Mouse (Mus musculus) heart, adult 2 months (tissue): ENCODE measurements around the gene Meox2. TPM values are rescaled to one million over a fixed set of nuclear protein-coding genes. Genes with fewer than 3 reads are reported as not detected.
A peak's percentile ranks its signal among the peaks of the same experiment; 100 is the strongest.
"Not testable (repeated sequence)": the region's sequence is repeated elsewhere in the genome, so short reads cannot be mapped to it uniquely, and the experiment has no call there.

Experiments
- DNase-seq, 2 experiments: peaks; one replicate each; pipeline ENCODE4 v3.0.0; 2021
- H3K27ac ChIP-seq: fragments of 200-600 bp; 2 replicates; pipeline ENCODE4 v1.8.1; 2022
- H3K27me3 ChIP-seq: fragments of 200-500 bp; 2 replicates; pipeline ENCODE4 v1.6.1; 2012; ENCODE audit warnings: mild to moderate bottlenecking, low read length, inconsistent platforms, mixed read lengths; ENCODE audit not compliant: control insufficient read depth, insufficient read depth
- H3K36me3 ChIP-seq: fragments of 200-500 bp; 2 replicates; pipeline ENCODE4 v1.6.1; 2012; ENCODE audit warnings: low read length, inconsistent platforms; ENCODE audit not compliant: control insufficient read depth, insufficient read depth
- H3K4me1 ChIP-seq: fragments of 200-500 bp; 2 replicates; pipeline ENCODE4 v1.6.1; 2011; ENCODE audit warnings: low read length; ENCODE audit not compliant: control insufficient read depth, insufficient read depth
- H3K4me3 ChIP-seq: fragments of 200-600 bp; 2 replicates; pipeline ENCODE4 v1.8.1; 2022
- H3K79me2 ChIP-seq: fragments of 200-500 bp; replicated peaks from 2 replicates; pipeline ENCODE4 v1.6.1; 2012; ENCODE audit warnings: mild to moderate bottlenecking, inconsistent platforms, low read length, moderate library complexity, mixed read lengths; ENCODE audit not compliant: control insufficient read depth, insufficient read depth
- H3K9ac ChIP-seq: fragments of 200-500 bp; 2 replicates; pipeline ENCODE4 v1.6.1; 2012; ENCODE audit warnings: low read depth, mild to moderate bottlenecking, control low read depth, inconsistent platforms, low read length, mixed read lengths
- CTCF ChIP-seq: fragments of 200-600 bp; IDR thresholded peaks from 2 replicates; pipeline ENCODE4 v1.8.1; 2022; ENCODE audit warnings: antibody characterized with exemption, mild to moderate bottlenecking, moderate library complexity
- EP300 ChIP-seq: fragments of 200-500 bp; IDR thresholded peaks from 2 replicates; pipeline ENCODE4 v1.6.1; 2011; ENCODE audit warnings: low read depth, low read length, control low read depth; ENCODE audit not compliant: insufficient read depth
- POLR2A ChIP-seq: fragments of 200-500 bp; IDR thresholded peaks from 2 replicates; pipeline ENCODE4 v1.6.1; 2011; ENCODE audit warnings: mild to moderate bottlenecking, low read depth, low read length, control low read depth; ENCODE audit not compliant: insufficient read depth
- WGBS: fragments of 180-500 bp; shearing (Covaris S2); methylation state at CpG from one replicate; pipeline ENCODE4 v1.1.7; 2018; 5-methylcytosine and 5-hydroxymethylcytosine counted together
- intact Hi-C: fragments of 180-260 bp; cut with DNase I; formaldehyde crosslinking; loops from one replicate; pipeline ENCODE4 v1.15.1; 2025
- long read RNA-seq: library from polyadenylated mRNA; stranded (forward); transcript quantifications from one replicate; pipeline ENCODE4 v2.0.0, GENCODE M21; 2021
- polyA plus RNA-seq: library from polyadenylated mRNA; depleted of rRNA; stranded (reverse); fragments of >200 nt; gene quantifications from 2 replicates; pipeline ENCODE4 v1.2.3, GENCODE M21; 2012; rRNA removed
- total RNA-seq, 2 experiments: library from RNA; stranded (reverse); gene quantifications; 2 replicates each; pipeline ENCODE4 v1.2.3; 2021

Gene Meox2
- 10 to 100 TPM in 1 of 2 experiments, 1 to 10 TPM in 1; 7.3 to 13.4 TPM for total RNA-seq
- polyA plus RNA-seq: 10.2 and 12.1 TPM in 2 replicates
- long read RNA-seq, transcript Meox2-201 (3 exons, 2,360 nt): major isoform, 12 of 13 reads
- long read RNA-seq, partial matches to known transcripts: 0 of 13 reads
- long read RNA-seq, other reads (novel, unspliced or antisense): 1 of 13 reads

DNA sequence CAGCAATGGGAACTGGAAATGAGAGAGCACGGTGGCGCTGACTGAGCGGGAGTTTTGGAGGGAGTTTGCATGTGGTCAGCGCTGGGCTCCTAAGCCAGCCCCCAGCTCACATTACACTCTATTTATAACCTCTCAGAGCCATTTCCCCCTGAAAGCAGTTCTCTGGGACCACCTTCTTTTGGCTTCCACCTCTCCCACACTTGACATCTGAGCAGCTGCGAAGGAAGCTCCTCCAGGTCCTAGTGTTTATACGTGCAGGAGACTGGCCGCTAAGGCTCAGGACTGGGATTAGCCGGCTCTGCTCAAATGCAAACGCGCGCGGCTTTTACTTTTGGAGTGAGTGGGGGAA lies at the start of gene Meox2:
TSS of gene Meox2 (plus strand) at position 151 of the 349 bp plus-strand sequence.
- intact Hi-C loops: loop anchor here (2.0 to 5.0 kb wide), 3 partner anchors 58 to 390 kb away; no protein-coding TSS in a partner anchor
- Histone ChIP-seq H3K27me3 (no peaks in the 10 kb centered on the region), H3K27ac (peak within 1 kb of the TSS; percentile 90), H3K4me1 (no peaks in the 10 kb centered on the region), H3K9ac (peak within 1 kb of the TSS; percentile 89), H3K36me3 (no peaks in the 10 kb centered on the region), H3K79me2 (no peaks in the 10 kb centered on the region), H3K4me3 (peak within 1 kb of the TSS; percentile 64)
- DNase-seq: peak; percentile 79 to 81
- TF ChIP-seq POLR2A (peak; percentile 97), CTCF (no peak), EP300 (peak; percentile 50; the same call in 1 of the 2 replicates)
- WGBS: under 1% methylated on average over 12 of the region's 12 CpGs

DNA sequence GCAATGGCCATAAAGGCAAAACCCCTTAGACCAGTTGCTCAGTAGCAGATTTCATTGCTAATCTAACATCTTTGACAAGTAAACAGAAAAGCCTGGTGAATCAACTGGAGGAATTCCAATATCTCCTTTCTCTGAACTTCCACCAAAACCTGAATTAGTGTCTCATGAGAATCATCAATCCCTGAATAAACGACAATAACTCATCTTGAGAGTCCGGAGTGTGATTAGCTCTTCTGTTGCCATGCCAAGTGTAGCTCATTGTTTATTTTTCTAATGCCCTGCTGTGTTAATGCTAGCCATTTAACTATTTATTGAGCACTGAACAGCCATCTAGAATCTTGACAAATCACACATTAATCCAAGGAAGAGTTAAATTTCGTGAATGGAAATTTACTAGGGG lies 35.7 kb upstream of the Meox2 start:
- WGBS: 29% methylated on average over 3 of the region's 3 CpGs
- intact Hi-C loops: no loop called here

DNA sequence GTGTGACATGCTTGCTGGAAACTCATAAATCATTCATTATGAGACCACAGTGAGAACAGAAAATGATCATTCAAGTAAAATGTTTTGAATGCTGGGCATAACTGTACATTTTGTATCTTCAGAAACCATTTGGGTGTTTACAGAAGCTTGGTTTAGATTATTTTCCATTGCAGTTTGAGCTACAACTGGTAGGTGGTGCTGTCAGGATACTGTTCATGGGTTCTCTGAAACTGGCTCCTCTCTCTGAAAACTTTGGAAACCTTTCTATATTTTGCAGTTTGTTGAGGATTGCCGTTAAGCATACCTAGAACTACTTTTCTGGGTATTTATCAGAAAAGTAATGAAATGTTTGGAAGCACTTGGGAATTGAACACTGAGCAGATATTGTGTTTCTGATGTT lies 31.0 kb upstream of the Meox2 start:
- no peak for DNase-seq
- Histone ChIP-seq H3K4me1 (no peaks in the 10 kb centered on the region), H3K79me2 (no peaks in the 10 kb centered on the region), H3K36me3 (peaks cover 3% of the 10 kb centered on the region; the same call in 1 of the 2 replicates), H3K27ac (no peak overlapping the region), H3K27me3 (no peaks in the 10 kb centered on the region), H3K9ac (no peak overlapping the region), H3K4me3 (no peak overlapping the region)
- WGBS: 38% methylated on average over 1 of the region's 1 CpGs
- intact Hi-C loops: loop anchor here (1.0 to 5.0 kb wide), 2 partner anchors 107 to 375 kb away; no protein-coding TSS in a partner anchor
- TF ChIP-seq POLR2A (no peak), CTCF (peak; percentile 84)

More for the DNA sequence above, 35.7 kb upstream of the Meox2 start:
- H3K79me2 ChIP-seq: no peaks in the 10 kb centered on the region
- no peak overlapping the region for H3K4me3 ChIP-seq
- DNase-seq: no peak
- H3K27me3 ChIP-seq: no peaks in the 10 kb centered on the region
- no peak overlapping the region for H3K27ac ChIP-seq
- H3K36me3 ChIP-seq: peaks cover 3% of the 10 kb centered on the region; the same call in 1 of the 2 replicates
- H3K4me1 ChIP-seq: no peaks in the 10 kb centered on the region; the same call in 1 of the 2 replicates
- no peak for TF ChIP-seq POLR2A
- no peak for TF ChIP-seq CTCF
- no peak for TF ChIP-seq EP300
- H3K9ac ChIP-seq: no peak overlapping the region

DNA sequence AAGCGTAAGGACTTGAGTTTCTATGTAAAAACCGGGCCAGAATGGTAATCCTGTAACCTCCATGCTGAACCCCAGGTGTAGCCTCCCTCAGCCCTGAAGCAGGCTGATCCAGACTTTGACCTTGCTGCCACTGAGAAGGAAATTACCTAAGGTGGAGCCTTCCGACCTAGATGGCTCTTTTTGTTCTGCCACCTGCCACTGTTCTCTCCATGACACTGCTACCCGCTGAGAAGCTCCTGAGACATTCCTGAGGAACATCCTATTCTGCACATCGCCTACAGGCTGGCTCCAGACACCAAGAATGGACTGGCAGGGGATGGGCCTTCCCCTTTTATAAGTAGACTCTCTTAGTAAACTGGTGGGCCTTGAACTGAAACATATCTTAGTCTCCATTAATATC lies 28.3 kb upstream of the Meox2 start:
- not testable (repeated sequence) for H3K4me3 ChIP-seq

DNA sequence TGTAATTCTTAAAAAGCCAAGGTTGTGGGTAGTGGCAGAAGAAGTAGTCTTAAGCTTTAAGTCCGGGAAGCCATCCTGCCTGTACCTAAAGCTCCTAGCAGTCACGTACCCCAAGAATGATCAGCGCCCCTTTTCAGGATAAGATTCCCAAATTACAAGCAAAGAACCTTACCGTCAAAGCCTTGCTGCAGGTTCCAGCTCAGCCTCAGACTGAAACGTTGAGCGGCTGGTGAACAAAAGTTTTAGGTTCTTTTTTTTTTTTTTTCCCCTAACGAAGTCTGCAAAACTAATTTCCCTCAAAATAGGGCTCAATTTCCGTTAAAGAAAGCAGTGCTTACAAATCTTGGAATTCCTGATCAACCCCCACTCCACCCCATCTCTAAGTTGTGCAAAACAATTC lies 1.8 kb upstream of the Meox2 start:
- Histone ChIP-seq H3K9ac (peak overlapping the region; percentile 87), H3K4me3 (peak overlapping the region; percentile 64), H3K79me2 (no peaks in the 10 kb centered on the region), H3K27me3 (no peaks in the 10 kb centered on the region), H3K4me1 (no peaks in the 10 kb centered on the region), H3K36me3 (no peaks in the 10 kb centered on the region), H3K27ac (peak overlapping the region; percentile 90)
- intact Hi-C loops: loop anchor here (2.0 to 5.0 kb wide), 3 partner anchors 159 to 190 kb away; no protein-coding TSS in a partner anchor
- DNase-seq: peak; percentile 13 to 25
- 46% methylated on average over 8 of the region's 8 CpGs for WGBS
- TF ChIP-seq EP300 (peak; percentile 55; the same call in 1 of the 2 replicates), POLR2A (peak; percentile 84), CTCF (no peak)

More for the DNA sequence above, 28.3 kb upstream of the Meox2 start:
- DNase-seq, H3K79me2 ChIP-seq, intact Hi-C loops, H3K27ac ChIP-seq, H3K36me3 ChIP-seq, H3K9ac ChIP-seq, H3K27me3 ChIP-seq, H3K4me1 ChIP-seq: not testable (repeated sequence)
- 67% methylated on average over 5 of the region's 5 CpGs for WGBS

DNA sequence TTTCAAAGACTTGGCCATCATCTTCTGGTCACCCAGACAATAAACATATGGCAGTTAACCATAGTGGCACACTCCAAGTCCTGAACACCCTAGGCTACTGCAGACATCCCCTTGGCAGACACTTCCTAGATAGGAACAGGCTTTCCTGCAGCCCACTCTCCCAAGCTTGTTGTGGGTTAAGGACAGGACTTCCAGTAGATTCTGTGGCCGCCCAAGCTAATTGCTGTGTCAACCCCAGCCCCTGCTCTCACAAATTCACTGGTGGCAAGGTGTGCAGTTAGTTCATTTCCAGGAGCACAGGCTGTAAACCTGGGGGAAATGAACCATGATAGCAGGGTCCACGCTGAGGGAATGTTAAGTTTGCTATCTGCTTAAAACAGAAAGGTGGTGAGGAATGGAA lies 1.2 kb upstream of the Meox2 start:
- intact Hi-C loops: loop anchor here (2.0 to 5.0 kb wide), 3 partner anchors 160 to 190 kb away; no protein-coding TSS in a partner anchor

More for the DNA sequence above, 1.2 kb upstream of the Meox2 start:
- H3K27ac ChIP-seq: peak overlapping the region; percentile 90
- H3K9ac ChIP-seq: peak overlapping the region; percentile 89
- 39% methylated on average over 2 of the region's 2 CpGs for WGBS
- H3K36me3 ChIP-seq: no peaks in the 10 kb centered on the region
- no peaks in the 10 kb centered on the region for H3K79me2 ChIP-seq
- DNase-seq: peak; percentile 9 to 38
- no peaks in the 10 kb centered on the region for H3K4me1 ChIP-seq
- TF ChIP-seq CTCF (no peak), POLR2A (no peak), EP300 (no peak)
- peak overlapping the region; percentile 64 for H3K4me3 ChIP-seq
- no peaks in the 10 kb centered on the region for H3K27me3 ChIP-seq
